ENCODE assay signal across 27 mouse cellular contexts in the genomic region with DNA sequence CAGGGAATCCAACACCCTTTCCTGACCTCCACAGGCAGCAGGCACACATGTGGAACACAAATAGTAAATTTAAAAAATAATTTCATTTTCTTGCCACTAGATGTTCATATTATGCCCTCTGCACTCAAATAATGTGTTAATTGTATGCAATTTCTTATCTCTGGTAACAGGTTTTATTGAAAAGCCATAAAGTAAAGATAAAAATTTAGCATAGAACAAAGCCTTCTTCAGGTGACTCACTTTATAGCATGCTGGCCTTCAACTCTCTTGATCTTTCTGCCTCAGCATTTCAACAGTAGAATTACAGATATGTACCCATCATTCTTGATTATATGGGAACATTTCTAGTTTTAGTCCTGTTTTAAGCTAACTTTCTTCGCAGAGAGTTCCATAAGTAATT. TPM values are rescaled to one million over a fixed set of nuclear protein-coding genes. Genes with fewer than 3 reads are reported as not detected.
DNase-seq lines count a peak whose midpoint lies in the region; ATAC-seq and TF ChIP-seq lines count a peak whose summit lies in the region.
"Had no signal": no experiment of that assay in that cellular context is flagged by ENCODE, and none has a peak within 500 bp of the region (broad histone marks: within the 10 kb centered on the region; RNA-seq: fewer than 3 reads in every experiment).

No protein-coding gene starts in this region.

- peak; percentile 36 for DNase-seq in MEL (ENCODE audit: low read depth, low spot score)
- DNase-seq in thymus, postnatal 36 days, result no peak
- no peak for DNase-seq in urinary bladder, postnatal 10 days (ENCODE audit: low spot score)
- no peak for DNase-seq in left cerebral cortex, postnatal 36 days (ENCODE audit: low spot score in 2 of 2)
- DNase-seq: adrenal gland, adult 2 months; adrenal gland, postnatal 10 days; adrenal gland, postnatal 25 days; cerebellum, adult 11 months; cerebellum, adult 18-20 months; cerebellum, adult 8-10 months; cerebellum, adult 9-11 months; cerebellum, postnatal 14 days; cerebellum, postnatal 36 days had no signal

- H3K79me2 ChIP-seq in MEL (ENCODE audit: control insufficient read depth, insufficient read depth, low read length, poor library complexity), result no peaks in the 10 kb centered on the region

- ATAC-seq in intestine, embryonic 16.5 days, result peak; percentile 64
- peak; percentile 54 for ATAC-seq in megakaryocyte progenitor cell, adult 5-6 weeks (replicated peaks; ENCODE audit: poor library complexity)
- ATAC-seq in forebrain, embryonic 12.5 days (ENCODE audit: low FRiP score), result no peak
- ATAC-seq: forebrain, embryonic 14.5 days; forebrain, embryonic 16.5 days had no signal

- TF ChIP-seq CTCF in MEL (IDR thresholded peaks at IDR 0.05 in 2 of 3, conservative IDR thresholded peaks at IDR 0.05 in 1 of 3; ENCODE audit: control insufficient read depth in 1 of 3, insufficient read depth in 1 of 3, low read depth in 2 of 3, low read length in 3 of 3, poor library complexity in 1 of 3, severe bottlenecking in 1 of 3), result no peak

- intact Hi-C loops in left cerebral cortex, postnatal 36 days (cut with DNase I), result no loop called here

- peak overlapping the region; percentile 73 for H3K27ac ChIP-seq in MEL (ENCODE audit: control insufficient read depth, low read depth, low read length)
- H3K27ac ChIP-seq in intestine, embryonic 16.5 days (ENCODE audit: low read length), result no peak overlapping the region
- no peak overlapping the region for H3K27ac ChIP-seq in forebrain, embryonic 12.5 days
- H3K27ac ChIP-seq: embryonic facial prominence, embryonic 10.5 days; embryonic facial prominence, embryonic 12.5 days had no signal

- no peak for TF ChIP-seq RAD21 in MEL (IDR thresholded peaks at IDR 0.05; ENCODE audit: low read depth, low read length)

- H3K9me3 ChIP-seq in MEL (replicated peaks; ENCODE audit: insufficient read depth, low read length), result no peaks in the 10 kb centered on the region
- no peaks in the 10 kb centered on the region for H3K9me3 ChIP-seq in intestine, embryonic 16.5 days (ENCODE audit: control insufficient read depth, low read length)
- H3K9me3 ChIP-seq in forebrain, embryonic 12.5 days, result no peaks in the 10 kb centered on the region
- H3K9me3 ChIP-seq: embryonic facial prominence, embryonic 10.5 days; embryonic facial prominence, embryonic 12.5 days had no signal

- H3K27me3 ChIP-seq in MEL (ENCODE audit: control insufficient read depth in 1 of 2, insufficient read depth in 2 of 2, low read length in 2 of 2), result no peaks in the 10 kb centered on the region
- H3K27me3 ChIP-seq in intestine, embryonic 16.5 days (replicated peaks; ENCODE audit: control insufficient read depth, insufficient read depth, low read length), result no peaks in the 10 kb centered on the region
- no peaks in the 10 kb centered on the region for H3K27me3 ChIP-seq in forebrain, embryonic 12.5 days
- H3K27me3 ChIP-seq: embryonic facial prominence, embryonic 12.5 days had no signal

- no peak overlapping the region for H3K4me2 ChIP-seq in intestine, embryonic 16.5 days (ENCODE audit: low read depth, low read length)
- no peak overlapping the region for H3K4me2 ChIP-seq in forebrain, embryonic 12.5 days
- H3K4me2 ChIP-seq: embryonic facial prominence, embryonic 12.5 days had no signal

- TF ChIP-seq EP300 in MEL (IDR thresholded peaks at IDR 0.05; ENCODE audit: low read depth in 1 of 2, low read length in 2 of 2), result peak; percentile 61 to 69; a peak in 2 of 4 replicates

- WGBS in intestine, embryonic 16.5 days, result 76% methylated on average over 1 of the region's 1 CpGs
- 95% methylated on average over 1 of the region's 1 CpGs for WGBS in forebrain, embryonic 12.5 days

- peaks cover 2 to 27% of the 10 kb centered on the region in 2 experiments; a peak in 2 of 4 replicates for H3K4me1 ChIP-seq in MEL (ENCODE audit: control insufficient read depth in 1 of 2, insufficient read depth in 2 of 2, low read length in 2 of 2)
- no peaks in the 10 kb centered on the region for H3K4me1 ChIP-seq in intestine, embryonic 16.5 days (ENCODE audit: control insufficient read depth, insufficient read depth, low read length)
- no peaks in the 10 kb centered on the region for H3K4me1 ChIP-seq in forebrain, embryonic 12.5 days
- H3K4me1 ChIP-seq: embryonic facial prominence, embryonic 10.5 days; embryonic facial prominence, embryonic 12.5 days had no signal

- H3K9ac ChIP-seq in MEL (ENCODE audit: control insufficient read depth, low read depth, low read length, poor library complexity, severe bottlenecking), result no peak overlapping the region
- H3K9ac ChIP-seq in intestine, embryonic 16.5 days (ENCODE audit: low read depth, low read length), result no peak overlapping the region
- no peak overlapping the region for H3K9ac ChIP-seq in forebrain, embryonic 12.5 days
- H3K9ac ChIP-seq: embryonic facial prominence, embryonic 12.5 days had no signal

- H3K36me3 ChIP-seq in MEL (ENCODE audit: control insufficient read depth in 1 of 2, insufficient read depth in 2 of 2, low read length in 2 of 2), result peaks cover 0 to 11% of the 10 kb centered on the region in 2 experiments; a peak in 3 of 4 replicates
- H3K36me3 ChIP-seq in intestine, embryonic 16.5 days (ENCODE audit: control insufficient read depth, insufficient read depth, low read length), result no peaks in the 10 kb centered on the region; the same call in 1 of the 2 replicates
- peaks cover 19% of the 10 kb centered on the region for H3K36me3 ChIP-seq in forebrain, embryonic 12.5 days (replicated peaks)

- no peak for TF ChIP-seq POLR2A in MEL (IDR thresholded peaks at IDR 0.05; ENCODE audit: control insufficient read depth in 1 of 2, insufficient read depth in 1 of 2, low read depth in 1 of 2, low read length in 2 of 2, poor library complexity in 1 of 2)

- H3K4me3 ChIP-seq in MEL (ENCODE audit: control insufficient read depth in 1 of 2, insufficient read depth in 1 of 2, low read depth in 2 of 2, low read length in 2 of 2), result no peak overlapping the region
- no peak overlapping the region for H3K4me3 ChIP-seq in intestine, embryonic 16.5 days (ENCODE audit: low read length)
- H3K4me3 ChIP-seq in forebrain, embryonic 12.5 days (replicated peaks), result no peak overlapping the region
- H3K4me3 ChIP-seq: embryonic facial prominence, embryonic 10.5 days; embryonic facial prominence, embryonic 12.5 days had no signal

TF ChIP-seq in MEL, 35 proteins besides CTCF, POLR2A, EP300 and RAD21 (continues in another document):
- TF ChIP-seq GATA1 (IDR thresholded peaks at IDR 0.05; ENCODE audit: low read depth, low read length) (peak; percentile 57; the same call in 1 of the 2 replicates), TCF12 (IDR thresholded peaks at IDR 0.05; ENCODE audit: low read depth, low read length) (peak; percentile 80)

RNA-seq across cellular contexts. Expression of gene Osgepl1, which starts 10.9 kb away (rescaled TPM):
- total RNA-seq in MEL (2012; rRNA removed), result 14.1 and 16.0 TPM in 2 replicates
- polyA plus RNA-seq in MEL (2012; ENCODE audit: insufficient read depth in 1 of 2, insufficient read length in 2 of 2, low read depth in 1 of 2, low replicate concordance in 2 of 2, missing spikeins in 1 of 2), result 10 to 100 TPM in 1 of 2 experiments, not detected in 1; 14.5 TPM
- polyA plus RNA-seq in intestine, embryonic 16.5 days (2015; fragmentation: Nextera tagmentation; extraction: Ambion mirVana), result 25.2 and 25.7 TPM in 2 replicates
- 13.8 and 20.1 TPM in 2 replicates for total RNA-seq in megakaryocyte progenitor cell, adult 5-6 weeks (2015)
- 7.6 and 10.2 TPM in 2 replicates for total RNA-seq in megakaryocyte progenitor cell, adult 5-6 weeks (2017)
- 31.6 and 33.4 TPM in 2 replicates for polyA plus RNA-seq in forebrain, embryonic 12.5 days (2016; fragmentation: Nextera tagmentation; extraction: Ambion mirVana)
- 10 to 100 TPM; 19.6 to 21.3 TPM for total RNA-seq in left cerebral cortex, postnatal 36 days (2021)

RNA-seq across cellular contexts. Expression of gene Gm28778, which starts 27.4 kb away (rescaled TPM):
- total RNA-seq in MEL (2012; rRNA removed), result not detected in 2 replicates
- 1 to 10 TPM in 1 of 2 experiments, not detected in 1; 2.0 TPM for polyA plus RNA-seq in MEL (2012; ENCODE audit: insufficient read depth in 1 of 2, insufficient read length in 2 of 2, low read depth in 1 of 2, low replicate concordance in 2 of 2, missing spikeins in 1 of 2)
- not detected in 2 replicates for polyA plus RNA-seq in intestine, embryonic 16.5 days (2015; fragmentation: Nextera tagmentation; extraction: Ambion mirVana)
- not detected in 2 replicates for total RNA-seq in megakaryocyte progenitor cell, adult 5-6 weeks (2015)
- not detected in 2 replicates for total RNA-seq in megakaryocyte progenitor cell, adult 5-6 weeks (2017)
- not detected in 2 replicates for polyA plus RNA-seq in forebrain, embryonic 12.5 days (2016; fragmentation: Nextera tagmentation; extraction: Ambion mirVana)
- 1 to 10 TPM in 1 of 2 experiments, not detected in 1; 1.8 TPM for total RNA-seq in left cerebral cortex, postnatal 36 days (2021)
- total RNA-seq: adrenal gland, adult 2 months; adrenal gland, postnatal 10 days; adrenal gland, postnatal 25 days; adrenal gland, postnatal 4 days; common myeloid progenitor, adult 5-6 weeks had no signal
- polyA plus RNA-seq: C2C12; embryonic facial prominence, embryonic 10.5 days; embryonic facial prominence, embryonic 12.5 days; embryonic facial prominence, embryonic 14.5 days; forebrain, embryonic 11.5 days; forebrain, embryonic 14.5 days; forebrain, embryonic 16.5 days had no signal

RNA-seq across cellular contexts. Expression of gene Ormdl1, which starts 27.4 kb away (rescaled TPM):
- total RNA-seq in MEL (2012; rRNA removed), result 26.0 and 31.0 TPM in 2 replicates
- 100 to 1,000 TPM in 1 of 2 experiments, 10 to 100 TPM in 1; 19.9 to 128 TPM for polyA plus RNA-seq in MEL (2012; ENCODE audit: insufficient read depth in 1 of 2, insufficient read length in 2 of 2, low read depth in 1 of 2, low replicate concordance in 2 of 2, missing spikeins in 1 of 2)
- polyA plus RNA-seq in intestine, embryonic 16.5 days (2015; fragmentation: Nextera tagmentation; extraction: Ambion mirVana), result 54.6 and 54.8 TPM in 2 replicates
- total RNA-seq in megakaryocyte progenitor cell, adult 5-6 weeks (2015), result 28.1 and 29.8 TPM in 2 replicates
- 27.3 and 29.8 TPM in 2 replicates for total RNA-seq in megakaryocyte progenitor cell, adult 5-6 weeks (2017)
- 72.2 and 79.8 TPM in 2 replicates for polyA plus RNA-seq in forebrain, embryonic 12.5 days (2016; fragmentation: Nextera tagmentation; extraction: Ambion mirVana)
- total RNA-seq in left cerebral cortex, postnatal 36 days (2021), result 10 to 100 TPM in 1 of 2 experiments, 1 to 10 TPM in 1; 7.3 to 10.3 TPM

RNA-seq across cellular contexts. Expression of gene Pms1, which starts 27.5 kb away (rescaled TPM):
- 13.4 and 13.9 TPM in 2 replicates for total RNA-seq in MEL (2012; rRNA removed)
- polyA plus RNA-seq in MEL (2012; ENCODE audit: insufficient read depth in 1 of 2, insufficient read length in 2 of 2, low read depth in 1 of 2, low replicate concordance in 2 of 2, missing spikeins in 1 of 2), result 1 to 10 TPM in 1 of 2 experiments, not detected in 1; 9.5 TPM
- polyA plus RNA-seq in intestine, embryonic 16.5 days (2015; fragmentation: Nextera tagmentation; extraction: Ambion mirVana), result 11.3 and 12.2 TPM in 2 replicates
- total RNA-seq in megakaryocyte progenitor cell, adult 5-6 weeks (2015), result 12.3 and 14.3 TPM in 2 replicates
- total RNA-seq in megakaryocyte progenitor cell, adult 5-6 weeks (2017), result 14.0 and 16.3 TPM in 2 replicates
- polyA plus RNA-seq in forebrain, embryonic 12.5 days (2016; fragmentation: Nextera tagmentation; extraction: Ambion mirVana), result 24.5 and 26.3 TPM in 2 replicates
- total RNA-seq in left cerebral cortex, postnatal 36 days (2021), result 10 to 100 TPM; 24.9 to 26.0 TPM

RNA-seq across cellular contexts. Expression of gene Asdurf, which starts 28.1 kb away (rescaled TPM):
- not detected in 2 replicates for total RNA-seq in MEL (2012; rRNA removed)
- not detected for polyA plus RNA-seq in MEL (2012; ENCODE audit: insufficient read depth in 1 of 2, insufficient read length in 2 of 2, low read depth in 1 of 2, low replicate concordance in 2 of 2, missing spikeins in 1 of 2)
- 7.5 TPM in 1 of 2 replicates, not detected in the other for polyA plus RNA-seq in intestine, embryonic 16.5 days (2015; fragmentation: Nextera tagmentation; extraction: Ambion mirVana)
- not detected in 2 replicates for total RNA-seq in megakaryocyte progenitor cell, adult 5-6 weeks (2015)
- total RNA-seq in megakaryocyte progenitor cell, adult 5-6 weeks (2017), result 232 and 264 TPM in 2 replicates
- not detected in 2 replicates for polyA plus RNA-seq in forebrain, embryonic 12.5 days (2016; fragmentation: Nextera tagmentation; extraction: Ambion mirVana)
- 1 to 10 TPM in 1 of 2 experiments, not detected in 1; 3.5 TPM for total RNA-seq in left cerebral cortex, postnatal 36 days (2021)
- total RNA-seq: adrenal gland, postnatal 25 days; adrenal gland, postnatal 4 days; ES-E14 had no signal
- polyA plus RNA-seq: adrenal gland, adult 2 months; brain, embryonic 14.5 days; C2C12; embryonic facial prominence, embryonic 10.5 days; embryonic facial prominence, embryonic 12.5 days; forebrain, embryonic 11.5 days had no signal
